Mouse (Mus musculus) CD8-positive naive resting alpha-beta T cell, adult 2 months (primary cell): ENCODE results near the gene Gm29276.
"Not testable (repeated sequence)": the region's sequence is repeated elsewhere in the genome, so short reads cannot be mapped to it uniquely, and the experiment has no call there.

ENCODE experiments used
- DNase-seq, 2 experiments: peaks; one replicate each; pipeline ENCODE4 v3.0.0; 2022; ENCODE audit warnings: low read depth in 2 of 2, low spot score in 2 of 2

Gm29276 gene

DNA sequence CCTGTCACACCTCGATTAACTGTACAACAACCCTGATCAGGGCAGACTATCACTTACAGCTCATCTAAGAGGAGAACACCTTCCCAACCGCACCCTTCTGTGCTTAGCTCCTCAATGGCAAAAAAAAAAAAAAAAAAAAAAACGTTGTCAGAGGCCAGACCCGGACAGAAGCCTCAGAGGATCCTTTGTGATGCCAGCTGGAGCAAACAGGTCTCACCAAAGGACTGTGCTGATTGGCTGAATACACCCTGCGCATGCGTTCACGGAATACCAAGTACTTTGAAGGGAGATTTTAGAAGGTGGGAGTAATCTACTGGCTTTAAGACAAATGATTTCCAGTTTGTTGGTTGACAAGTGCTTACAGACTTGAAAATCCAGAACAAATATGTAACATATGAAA, at the start of gene Gm29276:
Gm29276 (minus strand) TSS at position 101 of the 400 bp plus-strand sequence.
- DNase-seq = not testable (repeated sequence)
